Mouse (Mus musculus) liver, embryonic 13.5 days (tissue): ENCODE measurements around the gene Slc37a1. TPM values are rescaled to one million over a fixed set of nuclear protein-coding genes. Genes with fewer than 3 reads are reported as not detected.

Source experiments
- ATAC-seq: fragments of 200-750 bp; cut with Nextera tagmentation; 2 replicates; pipeline ENCODE4 v1.8.0; 2017; ENCODE audit warnings: low read depth, mild to moderate bottlenecking, moderate number of reproducible peaks, moderate library complexity
- DNase-seq: peaks from one replicate; pipeline ENCODE4 v3.0.0; 2022
- H3K27ac ChIP-seq: fragments of 300-500 bp; sonication (generic); 2 replicates; pipeline ENCODE4 v1.5.1; 2015; ENCODE audit warnings: moderate library complexity, mild to moderate bottlenecking, inconsistent platforms
- H3K27me3 ChIP-seq: fragments of 300-500 bp; sonication (generic); 2 replicates; pipeline ENCODE4 v1.6.1; 2015; ENCODE audit warnings: mild to moderate bottlenecking, inconsistent platforms
- H3K36me3 ChIP-seq: fragments of 300-500 bp; sonication (generic); 2 replicates; pipeline ENCODE4 v1.6.1; 2015; ENCODE audit warnings: mild to moderate bottlenecking, inconsistent platforms
- H3K4me1 ChIP-seq: fragments of 300-500 bp; sonication (generic); replicated peaks from 2 replicates; pipeline ENCODE4 v1.6.1; 2015; ENCODE audit warnings: inconsistent platforms
- H3K4me2 ChIP-seq: fragments of 300-500 bp; sonication (generic); 2 replicates; pipeline ENCODE4 v1.6.1; 2015; ENCODE audit warnings: inconsistent platforms, mild to moderate bottlenecking, moderate library complexity
- H3K4me3 ChIP-seq: fragments of 300-500 bp; sonication (generic); replicated peaks from 2 replicates; pipeline ENCODE4 v1.5.1; 2015; ENCODE audit warnings: mild to moderate bottlenecking, inconsistent platforms
- H3K9ac ChIP-seq: fragments of 300-500 bp; sonication (generic); 2 replicates; pipeline ENCODE4 v1.6.1; 2015; ENCODE audit warnings: mild to moderate bottlenecking, inconsistent platforms
- H3K9me3 ChIP-seq: fragments of 300-500 bp; sonication (generic); replicated peaks from 2 replicates; pipeline ENCODE4 v1.6.1; 2016; ENCODE audit warnings: inconsistent platforms
- WGBS: fragments of 180-500 bp; shearing (Covaris S2); methylation state at CpG from one replicate; pipeline ENCODE4 v1.1.7; 2015; ENCODE audit not compliant: insufficient replicate concordance; 5-methylcytosine and 5-hydroxymethylcytosine counted together
- polyA plus RNA-seq: library from polyadenylated mRNA; unstranded; fragments of >200 nt; fragmentation: Nextera tagmentation; extraction: Ambion mirVana; gene quantifications from 2 replicates; pipeline ENCODE4 v1.2.1, GENCODE M21; 2015

The Slc37a1 gene
- polyA plus RNA-seq, 1 experiment from 2014 or later, result 2.9 TPM

GRCm38 (mm10) chr17:31365586-31366166 is 79.1 kb downstream of the Slc37a1 start:
- no peak for ATAC-seq
- no peak overlapping the region for H3K4me3 ChIP-seq
- no peak overlapping the region for H3K4me2 ChIP-seq
- no peaks in the 10 kb centered on the region for H3K27me3 ChIP-seq
- WGBS, result 68% methylated on average over 5 of the region's 5 CpGs
- H3K9ac ChIP-seq, result no peak overlapping the region
- DNase-seq, result no peak
- H3K4me1 ChIP-seq, result no peaks in the 10 kb centered on the region; the same call in 1 of the 2 replicates
- H3K9me3 ChIP-seq, result no peaks in the 10 kb centered on the region
- no peak overlapping the region for H3K27ac ChIP-seq
- H3K36me3 ChIP-seq, result no peaks in the 10 kb centered on the region

- H3K27me3 ChIP-seq, result no peaks in the 10 kb centered on the region
- no peaks in the 10 kb centered on the region; the same call in 1 of the 2 replicates for H3K4me1 ChIP-seq
- H3K9me3 ChIP-seq, result no peaks in the 10 kb centered on the region
- no peak overlapping the region for H3K4me3 ChIP-seq
- H3K9ac ChIP-seq, result no peak overlapping the region
- ATAC-seq (peak; percentile 70), DNase-seq (no peak)
- no peak overlapping the region for H3K4me2 ChIP-seq
- WGBS, result 38% methylated on average over 2 of the region's 2 CpGs
- H3K36me3 ChIP-seq, result no peaks in the 10 kb centered on the region
- H3K27ac ChIP-seq, result peak overlapping the region; percentile 16
Measured at GRCm38 (mm10) chr17:31370221-31370620, 83.6 kb downstream of the Slc37a1 start.

- Histone ChIP-seq H3K9me3 (no peaks in the 10 kb centered on the region), H3K9ac (no peak overlapping the region), H3K4me2 (no peak overlapping the region), H3K36me3 (no peaks in the 10 kb centered on the region), H3K27ac (no peak overlapping the region; the same call in 1 of the 2 replicates), H3K27me3 (no peaks in the 10 kb centered on the region), H3K4me3 (no peak overlapping the region), H3K4me1 (no peaks in the 10 kb centered on the region; the same call in 1 of the 2 replicates)
- DNase-seq (no peak), ATAC-seq (no peak)
Measured at GRCm38 (mm10) chr17:31370931-31371330, 84.3 kb downstream of the Slc37a1 start.

- no peak overlapping the region for H3K9ac ChIP-seq
- no peak overlapping the region for H3K4me3 ChIP-seq
- DNase-seq (no peak), ATAC-seq (no peak)
- H3K4me2 ChIP-seq, result no peak overlapping the region
- no peak overlapping the region for H3K27ac ChIP-seq
- no peaks in the 10 kb centered on the region for H3K27me3 ChIP-seq
- H3K4me1 ChIP-seq, result peaks cover 6% of the 10 kb centered on the region; the same call in 1 of the 2 replicates
- no peaks in the 10 kb centered on the region for H3K36me3 ChIP-seq
- 17% methylated on average over 7 of the region's 7 CpGs for WGBS
- H3K9me3 ChIP-seq, result no peaks in the 10 kb centered on the region
Measured at GRCm38 (mm10) chr17:31377961-31378360, 91.4 kb downstream of the Slc37a1 start.

GRCm38 (mm10) chr17:31378361-31378761 is 91.8 kb downstream of the Slc37a1 start:
- WGBS, result 67% methylated on average over 10 of the region's 10 CpGs
- ATAC-seq (no peak), DNase-seq (no peak)
- Histone ChIP-seq H3K27me3 (no peaks in the 10 kb centered on the region), H3K27ac (no peak overlapping the region), H3K9ac (no peak overlapping the region), H3K4me2 (no peak overlapping the region), H3K36me3 (no peaks in the 10 kb centered on the region), H3K4me3 (no peak overlapping the region), H3K9me3 (no peaks in the 10 kb centered on the region), H3K4me1 (peaks cover 6% of the 10 kb centered on the region; the same call in 1 of the 2 replicates)

GRCm38 (mm10) chr17:31379086-31379485 is 92.5 kb downstream of the Slc37a1 start:
- WGBS, result 60% methylated on average over 2 of the region's 2 CpGs
- Histone ChIP-seq H3K27ac (no peak overlapping the region), H3K27me3 (no peaks in the 10 kb centered on the region), H3K4me2 (no peak overlapping the region), H3K4me3 (no peak overlapping the region), H3K9me3 (no peaks in the 10 kb centered on the region), H3K9ac (no peak overlapping the region), H3K4me1 (peaks cover 6% of the 10 kb centered on the region; the same call in 1 of the 2 replicates), H3K36me3 (no peaks in the 10 kb centered on the region)
- ATAC-seq (no peak), DNase-seq (no peak)

- Histone ChIP-seq H3K27me3 (peaks cover 7% of the 10 kb centered on the region), H3K4me3 (no peak overlapping the region), H3K4me2 (no peak overlapping the region), H3K9ac (no peak overlapping the region), H3K36me3 (no peaks in the 10 kb centered on the region), H3K4me1 (peaks cover 6% of the 10 kb centered on the region), H3K27ac (no peak overlapping the region), H3K9me3 (no peaks in the 10 kb centered on the region)
- no peak for DNase-seq
- WGBS, result 63% methylated on average over 8 of the region's 8 CpGs
- no peak for ATAC-seq
Measured at GRCm38 (mm10) chr17:31379863-31380262, 93.3 kb downstream of the Slc37a1 start.

GRCm38 (mm10) chr17:31383320-31383719 is 96.7 kb downstream of the Slc37a1 start:
- H3K9me3 ChIP-seq, result no peaks in the 10 kb centered on the region
- no peak overlapping the region for H3K4me3 ChIP-seq
- peaks cover 14% of the 10 kb centered on the region for H3K4me1 ChIP-seq
- 57% methylated on average over 6 of the region's 6 CpGs for WGBS
- peaks cover 42% of the 10 kb centered on the region for H3K27me3 ChIP-seq
- H3K4me2 ChIP-seq, result no peak overlapping the region
- ATAC-seq (peak; percentile 33; the same call in 1 of the 2 replicates), DNase-seq (no peak)
- no peaks in the 10 kb centered on the region for H3K36me3 ChIP-seq
- no peak overlapping the region for H3K9ac ChIP-seq
- H3K27ac ChIP-seq, result no peak overlapping the region

- ATAC-seq, result no peak
- H3K36me3 ChIP-seq, result no peaks in the 10 kb centered on the region
- H3K27ac ChIP-seq, result no peak overlapping the region; the same call in 1 of the 2 replicates
- no peak for DNase-seq
- H3K4me2 ChIP-seq, result no peak overlapping the region
- H3K4me3 ChIP-seq, result no peak overlapping the region
- H3K4me1 ChIP-seq, result peaks cover 16% of the 10 kb centered on the region
- H3K9me3 ChIP-seq, result no peaks in the 10 kb centered on the region
- H3K27me3 ChIP-seq, result peaks cover 45% of the 10 kb centered on the region
- WGBS, result 11% methylated on average over 8 of the region's 8 CpGs
- H3K9ac ChIP-seq, result no peak overlapping the region
Measured at GRCm38 (mm10) chr17:31384968-31385627, 98.5 kb downstream of the Slc37a1 start.

- Histone ChIP-seq H3K27ac (no peak within 1 kb of the TSS; the same call in 1 of the 2 replicates), H3K4me3 (peak within 1 kb of the TSS; percentile 57), H3K9ac (peak within 1 kb of the TSS; percentile 62), H3K36me3 (no peaks in the 10 kb centered on the region), H3K4me2 (peak within 1 kb of the TSS; percentile 68), H3K4me1 (peaks cover 16% of the 10 kb centered on the region), H3K9me3 (no peaks in the 10 kb centered on the region), H3K27me3 (peaks cover 45% of the 10 kb centered on the region)
- WGBS, result 2% methylated on average over 50 of the region's 56 CpGs
- no peak for DNase-seq
- 0 out of 2 replicates have a peak, but pooled peaks have one; percentile 16 for ATAC-seq
Measured at GRCm38 (mm10) chr17:31385671-31386665, 99.4 kb downstream of the Slc37a1 start, which contains the start of gene Pde9a. Gene Pde9a, plus strand, starts transcription at chr17:31386210.

GRCm38 (mm10) chr17:31386766-31387275 is 100.2 kb downstream of the Slc37a1 start:
- 11% methylated on average over 7 of the region's 7 CpGs for WGBS
- peaks cover 45% of the 10 kb centered on the region for H3K27me3 ChIP-seq
- peak overlapping the region; percentile 62; the same call in 1 of the 2 replicates for H3K9ac ChIP-seq
- no peak for ATAC-seq
- H3K27ac ChIP-seq, result no peak overlapping the region
- H3K4me3 ChIP-seq, result peak overlapping the region; percentile 57
- no peaks in the 10 kb centered on the region for H3K36me3 ChIP-seq
- H3K4me1 ChIP-seq, result peaks cover 9% of the 10 kb centered on the region; the same call in 1 of the 2 replicates
- H3K4me2 ChIP-seq, result peak overlapping the region; percentile 68
- no peak for DNase-seq
- no peaks in the 10 kb centered on the region for H3K9me3 ChIP-seq
